Mouse (Mus musculus) R1 (cell line): ENCODE data around the gene Gm28897.
"Not testable (repeated sequence)": the region's sequence is repeated elsewhere in the genome, so short reads cannot be mapped to it uniquely, and the experiment has no call there.

Experiments used
- DNase-seq: peaks from one replicate; pipeline ENCODE4 v3.0.0-alpha.2; 2018; ENCODE audit warnings: low read depth, low spot score

Gene Gm28897

DNA sequence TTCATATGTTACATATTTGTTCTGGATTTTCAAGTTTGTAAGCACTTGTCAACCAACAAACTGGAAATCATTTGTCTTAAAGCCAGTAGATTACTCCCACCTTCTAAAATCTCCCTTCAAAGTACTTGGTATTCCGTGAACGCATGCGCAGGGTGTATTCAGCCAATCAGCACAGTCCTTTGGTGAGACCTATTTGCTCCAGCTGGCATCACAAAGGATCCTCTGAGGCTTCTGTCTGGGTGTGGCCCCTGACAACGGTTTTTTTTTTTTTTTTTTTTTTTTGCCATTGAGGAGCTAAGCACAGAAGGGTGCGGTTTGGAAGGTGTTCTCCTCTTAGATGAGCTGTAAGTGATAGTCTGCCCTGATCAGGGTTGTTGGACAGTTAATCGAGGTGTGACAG is at the start of gene Gm28897:
Gene Gm28897 (plus strand): TSS at position 301 of the 400 bp plus-strand sequence.
- DNase-seq, result not testable (repeated sequence)
